Mouse (Mus musculus) ES-Bruce4 (cell line): ENCODE results near the gene Dusp10. TPM values are rescaled to one million over a fixed set of nuclear protein-coding genes. Genes with fewer than 3 reads are reported as not detected.

Source experiments
- H3K27ac ChIP-seq: 2 replicates; pipeline ENCODE4 v1.5.1; 2012; ENCODE audit warnings: low read length, inconsistent platforms; ENCODE audit not compliant: insufficient read depth
- H3K27me3 ChIP-seq: 2 replicates; pipeline ENCODE4 v1.6.1; 2012; ENCODE audit warnings: mild to moderate bottlenecking, low read length, inconsistent platforms; ENCODE audit not compliant: control insufficient read depth, poor library complexity, insufficient read depth, severe bottlenecking
- H3K36me3 ChIP-seq: 2 replicates; pipeline ENCODE4 v1.6.1; 2012; ENCODE audit warnings: inconsistent platforms, mild to moderate bottlenecking, low read length, moderate library complexity; ENCODE audit not compliant: control insufficient read depth, poor library complexity, insufficient read depth, severe bottlenecking
- H3K4me1 ChIP-seq: one replicate; pipeline ENCODE4 v1.8.1; 2011; ENCODE audit warnings: low read length; ENCODE audit not compliant: control insufficient read depth, insufficient read depth
- H3K4me3 ChIP-seq: 2 replicates; pipeline ENCODE4 v1.5.1; 2011; ENCODE audit warnings: low read depth, mild to moderate bottlenecking, low read length
- H3K9ac ChIP-seq: 2 replicates; pipeline ENCODE4 v1.6.1; 2012; ENCODE audit warnings: low read depth, mild to moderate bottlenecking, inconsistent platforms; ENCODE audit not compliant: poor library complexity, severe bottlenecking
- H3K9me3 ChIP-seq: replicated peaks from 2 replicates; pipeline ENCODE4 v1.6.1; 2012; ENCODE audit warnings: mild to moderate bottlenecking, low read length, inconsistent platforms; ENCODE audit not compliant: control insufficient read depth, poor library complexity, insufficient read depth, severe bottlenecking
- CTCF ChIP-seq: IDR thresholded peaks from one replicate; pipeline ENCODE4 v1.8.1; 2011; ENCODE audit warnings: low read depth, low read length
- EP300 ChIP-seq: IDR thresholded peaks from 2 replicates; pipeline ENCODE4 v1.6.1; 2011; ENCODE audit warnings: low read depth, low read length; ENCODE audit not compliant: insufficient read depth
- POLR2A ChIP-seq: IDR thresholded peaks from one replicate; pipeline ENCODE4 v1.8.1; 2011; ENCODE audit warnings: low read length; ENCODE audit not compliant: insufficient read depth
- polyA plus RNA-seq: library from polyadenylated mRNA; stranded (reverse); fragments of >200 nt; gene quantifications from 2 replicates; pipeline ENCODE4 v1.2.4, GENCODE M21; 2011; ENCODE audit warnings: low read depth; ENCODE audit not compliant: missing spikeins, insufficient read depth, insufficient read length

Dusp10 gene
- polyA plus RNA-seq, 1 experiment: 5.9 TPM

DNA sequence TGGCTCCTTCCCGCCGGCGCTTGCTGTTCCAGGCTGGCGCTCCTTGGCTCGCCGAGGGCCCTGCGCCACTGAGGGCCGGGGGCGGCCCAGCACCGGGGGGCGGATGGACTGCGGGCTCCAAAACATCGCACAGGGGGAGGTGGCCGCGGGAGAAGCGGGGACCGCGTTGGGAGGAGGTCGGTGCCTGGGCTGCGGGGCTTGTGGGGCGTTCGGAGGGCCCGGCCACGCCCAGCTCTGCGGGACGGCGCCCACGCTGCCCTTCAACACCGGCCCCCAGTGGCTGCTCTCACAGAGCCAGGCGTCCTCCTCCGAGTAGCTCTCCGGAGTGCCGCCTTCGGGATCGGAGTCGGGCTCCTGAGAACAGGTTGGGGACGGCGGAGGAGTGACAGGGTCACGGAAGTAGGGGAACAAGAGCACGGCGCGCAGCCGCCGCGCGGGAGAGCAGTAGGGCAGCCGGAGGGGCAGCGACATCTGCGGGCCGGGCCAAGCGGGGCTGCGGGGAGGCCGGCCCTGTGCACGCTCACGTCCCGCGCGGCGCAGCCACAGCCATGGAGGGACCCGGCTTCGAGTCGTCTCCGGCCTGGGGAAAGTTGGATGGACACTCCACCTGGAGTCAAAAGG lies 20.4 kb downstream of the Dusp10 start:
- H3K9me3 ChIP-seq: no peaks in the 10 kb centered on the region
- peak overlapping the region; percentile 85 for H3K9ac ChIP-seq
- H3K27me3 ChIP-seq: 0 out of 2 replicates have a peak, but pooled peaks cover 2% of the 10 kb centered on the region
- no peak for TF ChIP-seq EP300
- no peak for TF ChIP-seq POLR2A
- TF ChIP-seq CTCF: no peak
- H3K4me3 ChIP-seq: peak overlapping the region; percentile 58
- H3K4me1 ChIP-seq: no peaks in the 10 kb centered on the region
- H3K27ac ChIP-seq: no peak overlapping the region
- H3K36me3 ChIP-seq: no peaks in the 10 kb centered on the region

DNA sequence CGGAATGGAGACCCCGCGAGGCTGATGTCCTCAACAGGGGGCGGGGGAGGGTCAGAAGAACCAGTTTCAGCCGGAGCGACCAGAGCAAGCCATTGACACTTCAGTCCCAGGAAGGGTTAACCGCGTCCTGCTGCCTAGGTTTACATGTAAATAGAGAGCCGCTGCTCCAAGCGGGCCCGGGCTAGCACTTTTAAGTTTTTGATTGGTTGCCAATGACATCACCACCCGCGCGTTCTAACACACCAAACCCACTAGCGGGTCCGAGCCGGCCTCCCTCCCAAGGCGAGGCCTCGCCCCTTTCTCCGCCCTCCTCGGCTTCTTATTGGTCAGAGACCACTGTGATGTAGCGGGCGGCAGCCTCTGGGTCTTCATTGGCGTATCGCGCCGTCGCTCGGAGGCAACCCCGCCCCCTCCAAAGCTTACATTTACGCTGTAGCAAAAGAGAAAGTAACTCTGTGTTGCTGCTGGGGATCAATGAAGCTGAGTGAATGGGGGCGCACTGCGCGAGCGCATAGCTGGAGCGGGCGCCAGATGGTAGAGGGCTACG lies 21.0 kb downstream of the Dusp10 start, which contains the start of gene 1700056E22Rik:
Gene 1700056E22Rik (minus strand): TSS at position 291 of the 547 bp plus-strand sequence.
- Histone ChIP-seq H3K36me3 (no peaks in the 10 kb centered on the region), H3K27ac (no peak within 1 kb of the TSS), H3K9me3 (no peaks in the 10 kb centered on the region), H3K4me3 (peak within 1 kb of the TSS; percentile 61), H3K27me3 (0 out of 2 replicates have a peak, but pooled peaks cover 2% of the 10 kb centered on the region), H3K4me1 (no peaks in the 10 kb centered on the region), H3K9ac (peak within 1 kb of the TSS; percentile 85)
- no peak for TF ChIP-seq CTCF
- TF ChIP-seq EP300: 0 out of 2 replicates have a peak, but pooled peaks have one; percentile 28
- TF ChIP-seq POLR2A: peak; percentile 19

DNA sequence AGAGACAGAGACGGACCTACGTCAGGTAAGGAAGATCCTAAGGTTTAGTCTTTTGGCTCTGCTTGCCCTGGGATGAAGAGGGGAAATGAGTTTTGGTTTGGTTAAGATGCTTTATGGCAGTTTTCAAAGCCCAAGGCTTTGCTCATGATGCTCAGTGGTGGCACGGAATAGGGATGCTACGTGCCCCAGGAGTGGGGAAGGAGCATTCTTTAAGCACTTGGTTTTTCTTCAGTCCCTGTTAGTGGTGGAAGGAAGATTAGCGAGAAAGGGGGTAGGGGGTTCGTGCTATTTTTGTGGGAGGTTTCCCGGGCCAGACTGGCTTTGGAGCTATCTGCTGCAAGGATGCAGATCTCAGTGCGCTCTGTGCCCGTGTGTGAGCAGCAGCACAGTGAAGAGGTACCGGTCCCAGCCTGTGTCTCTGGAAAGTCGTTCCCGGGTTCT lies 21.7 kb downstream of the Dusp10 start:
- TF ChIP-seq EP300 (no peak), CTCF (no peak), POLR2A (no peak)
- Histone ChIP-seq H3K4me1 (no peaks in the 10 kb centered on the region), H3K27ac (no peak overlapping the region), H3K27me3 (0 out of 2 replicates have a peak, but pooled peaks cover 2% of the 10 kb centered on the region), H3K9me3 (no peaks in the 10 kb centered on the region), H3K36me3 (no peaks in the 10 kb centered on the region), H3K9ac (0 out of 2 replicates have a peak overlapping the region, but pooled peaks have one; percentile 1), H3K4me3 (peak overlapping the region; percentile 61)

DNA sequence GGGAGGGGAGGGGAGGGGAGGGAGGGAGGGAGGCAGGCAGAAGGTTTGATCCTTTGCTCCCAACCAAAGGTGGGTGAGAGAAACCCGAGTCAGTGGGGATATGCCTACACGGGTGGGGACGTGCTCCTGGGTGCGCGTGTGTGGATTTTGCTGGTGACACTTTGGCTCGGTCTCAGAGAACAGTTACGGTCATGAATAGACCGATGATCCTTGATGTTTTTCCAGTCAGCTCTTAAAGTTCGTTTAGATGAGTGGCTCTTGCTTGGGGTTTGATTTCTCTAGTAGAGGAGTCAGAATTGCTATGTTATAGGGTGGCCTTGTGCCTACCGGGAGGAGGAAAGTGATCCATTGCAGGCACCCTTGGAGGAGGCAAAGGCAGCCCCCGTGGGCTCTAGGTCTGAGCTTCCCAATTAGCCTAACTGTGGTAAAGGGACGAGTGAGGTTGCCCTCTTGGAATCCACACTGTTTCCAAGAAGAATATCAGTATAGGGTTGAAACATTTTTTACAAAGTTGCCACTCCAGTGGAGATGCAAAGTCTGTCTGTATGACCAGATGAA lies 22.3 kb downstream of the Dusp10 start:
- Histone ChIP-seq H3K9ac (0 out of 2 replicates have a peak overlapping the region, but pooled peaks have one; percentile 1), H3K4me3 (peak overlapping the region; percentile 23; the same call in 1 of the 2 replicates), H3K27ac (no peak overlapping the region), H3K36me3 (no peaks in the 10 kb centered on the region), H3K9me3 (no peaks in the 10 kb centered on the region), H3K4me1 (no peaks in the 10 kb centered on the region), H3K27me3 (0 out of 2 replicates have a peak, but pooled peaks cover 2% of the 10 kb centered on the region)
- no peak for TF ChIP-seq EP300
- no peak for TF ChIP-seq POLR2A

DNA sequence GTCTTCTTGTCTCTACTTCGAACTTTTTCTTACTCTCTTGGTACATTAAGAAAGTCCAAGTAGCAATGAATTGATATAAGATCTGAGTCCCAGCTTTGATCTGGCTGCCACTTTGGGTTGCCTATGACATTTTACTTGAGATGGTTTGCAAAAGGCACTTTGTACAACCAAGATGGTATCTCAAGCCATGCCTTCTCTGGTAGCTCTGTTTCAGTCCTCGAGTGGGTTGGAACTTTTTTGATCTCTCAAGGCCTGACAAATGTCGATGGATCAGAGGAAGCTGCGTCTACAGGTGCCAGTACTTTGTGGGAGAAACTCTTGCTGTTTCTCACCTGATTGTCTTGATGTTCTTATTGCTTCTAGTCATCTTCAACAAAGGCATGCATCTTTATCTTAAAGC lies 24.7 kb downstream of the Dusp10 start:
- Histone ChIP-seq H3K9me3 (no peaks in the 10 kb centered on the region), H3K9ac (no peak overlapping the region), H3K36me3 (no peaks in the 10 kb centered on the region), H3K27me3 (no peaks in the 10 kb centered on the region), H3K27ac (no peak overlapping the region), H3K4me3 (no peak overlapping the region), H3K4me1 (peaks cover 4% of the 10 kb centered on the region)
- TF ChIP-seq EP300 (no peak), CTCF (no peak), POLR2A (no peak)

DNA sequence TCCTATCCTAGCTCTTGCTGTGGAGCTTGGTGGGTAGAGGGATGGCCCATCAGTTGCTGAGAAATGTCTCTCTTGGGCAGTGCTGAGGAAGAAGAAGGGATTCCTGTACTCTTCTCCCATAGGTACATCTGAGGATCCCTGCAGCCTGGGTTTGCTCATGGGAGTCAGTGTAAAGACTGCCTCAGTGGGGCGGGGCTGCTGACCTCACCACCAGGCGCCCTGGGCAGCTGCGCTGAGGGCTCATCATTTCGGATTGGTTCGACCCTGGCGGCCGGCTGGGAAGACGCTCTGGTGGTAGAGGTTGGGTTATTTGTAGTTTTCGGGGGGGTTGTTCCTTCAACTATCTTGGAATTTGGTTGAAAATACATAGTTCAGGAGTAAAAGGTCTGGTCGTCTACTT lies 26.2 kb downstream of the Dusp10 start:
- Histone ChIP-seq H3K9ac (no peak overlapping the region), H3K9me3 (no peaks in the 10 kb centered on the region), H3K27me3 (no peaks in the 10 kb centered on the region), H3K4me1 (peaks cover 4% of the 10 kb centered on the region), H3K27ac (no peak overlapping the region), H3K4me3 (no peak overlapping the region), H3K36me3 (no peaks in the 10 kb centered on the region)
- TF ChIP-seq POLR2A (no peak), EP300 (no peak), CTCF (no peak)
